Mouse (Mus musculus): ENCODE measurements at regions not wholly inside any gene's neighbourhood (a gene's known extent, or its start where the extent isn't known, plus 50 kb on each side); places are given as distances from the start of the nearest gene placed in this dataset.

- Histone ChIP-seq H3K36me3 (ENCODE audit: control insufficient read depth in 1 of 2, insufficient read depth in 2 of 2, low read length in 2 of 2) (no peaks in the 10 kb centered on the region), H3K9ac (ENCODE audit: control insufficient read depth, low read depth, low read length, poor library complexity, severe bottlenecking) (no peak overlapping the region), H3K79me2 (ENCODE audit: control insufficient read depth, insufficient read depth, low read length, poor library complexity) (no peaks in the 10 kb centered on the region), H3K4me1 (ENCODE audit: control insufficient read depth in 1 of 2, insufficient read depth in 2 of 2, low read length in 2 of 2) (no peaks in the 10 kb centered on the region), H3K27me3 (ENCODE audit: control insufficient read depth in 1 of 2, insufficient read depth in 2 of 2, low read length in 2 of 2) (peaks cover 2 to 3% of the 10 kb centered on the region in 2 experiments; a peak in 3 of 4 replicates), H3K9me3 (replicated peaks; ENCODE audit: insufficient read depth, low read length) (no peaks in the 10 kb centered on the region), H3K4me3 (ENCODE audit: control insufficient read depth in 1 of 2, insufficient read depth in 1 of 2, low read depth in 2 of 2, low read length in 2 of 2) (no peak overlapping the region), H3K27ac (ENCODE audit: control insufficient read depth, low read depth, low read length) (no peak overlapping the region)
- no peak for DNase-seq (ENCODE audit: low read depth, low spot score)
- TF ChIP-seq POLR2AphosphoS2 (IDR thresholded peaks at IDR 0.05; ENCODE audit: low read length) (no peak), CHD1 (IDR thresholded peaks at IDR 0.05; ENCODE audit: low read depth, low read length) (no peak), USF2 (IDR thresholded peaks at IDR 0.05; ENCODE audit: borderline replicate concordance in 1 of 2, insufficient read depth in 1 of 2, low read depth in 1 of 2, low read length in 2 of 2) (no peak), RAD21 (IDR thresholded peaks at IDR 0.05; ENCODE audit: low read depth, low read length) (no peak), ELF1 (IDR thresholded peaks at IDR 0.05; ENCODE audit: low read depth, low read length) (no peak), SIN3A (IDR thresholded peaks at IDR 0.05; ENCODE audit: low read length) (no peak), CTCF (IDR thresholded peaks at IDR 0.05 in 2 of 3, conservative IDR thresholded peaks at IDR 0.05 in 1 of 3; ENCODE audit: control insufficient read depth in 1 of 3, insufficient read depth in 1 of 3, low read depth in 2 of 3, low read length in 3 of 3, poor library complexity in 1 of 3, severe bottlenecking in 1 of 3) (no peak), TBP (IDR thresholded peaks at IDR 0.05; ENCODE audit: low read depth, low read length) (no peak), MAFK (IDR thresholded peaks at IDR 0.05; ENCODE audit: borderline replicate concordance, low read depth, low read length) (no peak), CHD2 (IDR thresholded peaks at IDR 0.05; ENCODE audit: low read length) (no peak), NELFE (IDR thresholded peaks at IDR 0.05; ENCODE audit: low read depth, low read length) (no peak), ZKSCAN1 (IDR thresholded peaks at IDR 0.05; ENCODE audit: low read depth, low read length) (no peak)
These were observed 102.0 kb downstream of the Arl4a start for GRCm38 (mm10) chr12:39935775-39936174.

- DNase-seq (ENCODE audit: low read depth, low spot score), result no peak
- H3K79me2 ChIP-seq (ENCODE audit: control insufficient read depth, insufficient read depth, low read length, poor library complexity), result no peaks in the 10 kb centered on the region
- TF ChIP-seq NELFE (IDR thresholded peaks at IDR 0.05; ENCODE audit: low read depth, low read length) (no peak), MAFK (IDR thresholded peaks at IDR 0.05; ENCODE audit: borderline replicate concordance, low read depth, low read length) (no peak), GABPA (IDR thresholded peaks at IDR 0.05; ENCODE audit: low read depth, low read length) (no peak), ZMIZ1 (IDR thresholded peaks at IDR 0.05; ENCODE audit: low read depth, low read length) (no peak), JUND (IDR thresholded peaks at IDR 0.05; ENCODE audit: low read depth, low read length) (no peak), MAZ (IDR thresholded peaks at IDR 0.05; ENCODE audit: low read depth, low read length) (no peak), ZKSCAN1 (IDR thresholded peaks at IDR 0.05; ENCODE audit: low read depth, low read length) (no peak), USF1 (IDR thresholded peaks at IDR 0.05; ENCODE audit: low read depth, low read length) (no peak), MYC (IDR thresholded peaks at IDR 0.05; ENCODE audit: low read depth, low read length) (no peak)
These were observed 102.9 kb downstream of the Arl4a start for GRCm38 (mm10) chr12:39934877-39935276.

More at GRCm38 (mm10) chr12:39934877-39935276, 102.9 kb downstream of the Arl4a start:
- H3K27ac ChIP-seq (ENCODE audit: control insufficient read depth, low read depth, low read length), result no peak overlapping the region
- H3K9me3 ChIP-seq (replicated peaks; ENCODE audit: insufficient read depth, low read length), result no peaks in the 10 kb centered on the region
- H3K4me3 ChIP-seq (ENCODE audit: control insufficient read depth in 1 of 2, insufficient read depth in 1 of 2, low read depth in 2 of 2, low read length in 2 of 2), result no peak overlapping the region
- H3K4me1 ChIP-seq (ENCODE audit: control insufficient read depth in 1 of 2, insufficient read depth in 2 of 2, low read length in 2 of 2), result no peaks in the 10 kb centered on the region
- H3K27me3 ChIP-seq (ENCODE audit: control insufficient read depth in 1 of 2, insufficient read depth in 2 of 2, low read length in 2 of 2), result peaks cover 3% of the 10 kb centered on the region in 2 experiments; a peak in 3 of 4 replicates
- H3K36me3 ChIP-seq (ENCODE audit: control insufficient read depth in 1 of 2, insufficient read depth in 2 of 2, low read length in 2 of 2), result no peaks in the 10 kb centered on the region
- no peak overlapping the region for H3K9ac ChIP-seq (ENCODE audit: control insufficient read depth, low read depth, low read length, poor library complexity, severe bottlenecking)

All from MEL (cell line).